Mouse (Mus musculus) spleen, postnatal 14 days (tissue): ENCODE measurements around the gene Ccdc102a.
"Not testable (repeated sequence)": the region's sequence is repeated elsewhere in the genome, so short reads cannot be mapped to it uniquely, and the experiment has no call there.

Experiments
- DNase-seq, 2 experiments: peaks; one replicate each; pipeline ENCODE4 v3.0.0; 2021 to 2022; ENCODE audit warnings: low spot score in 2 of 2

The Ccdc102a gene

GRCm38 (mm10) chr8:94874358-94874757 is 43.5 kb downstream of the Ccdc102a start:
- DNase-seq, result peak; percentile 60 to 72

- DNase-seq, result no peak
These were observed 45.3 kb downstream of the Ccdc102a start for GRCm38 (mm10) chr8:94872576-94872975.

GRCm38 (mm10) chr8:94872156-94872555 is 45.7 kb downstream of the Ccdc102a start:
- DNase-seq, result no peak

- DNase-seq, result no peak
These were observed 46.6 kb downstream of the Ccdc102a start for GRCm38 (mm10) chr8:94871108-94871894.

GRCm38 (mm10) chr8:94870474-94871107 is 47.3 kb downstream of the Ccdc102a start:
- DNase-seq, result no peak

- DNase-seq, result no peak
These were observed 47.9 kb downstream of the Ccdc102a start for GRCm38 (mm10) chr8:94870003-94870402.

- no peak for DNase-seq
These were observed 48.8 kb downstream of the Ccdc102a start for GRCm38 (mm10) chr8:94869146-94869545.

- no peak for DNase-seq
These were observed 51.0 kb downstream of the Ccdc102a start for GRCm38 (mm10) chr8:94866921-94867320.

GRCm38 (mm10) chr8:94865292-94865691 is 52.6 kb downstream of the Ccdc102a start:
- no peak for DNase-seq

GRCm38 (mm10) chr8:94863897-94864673 is 53.8 kb downstream of the Ccdc102a start:
- no peak for DNase-seq

- no peak for DNase-seq
These were observed 55.2 kb downstream of the Ccdc102a start for GRCm38 (mm10) chr8:94862487-94863220.

- DNase-seq, result peak; percentile 46 to 74
These were observed 56.5 kb downstream of the Ccdc102a start for GRCm38 (mm10) chr8:94861352-94861910.

- DNase-seq, result peak; percentile 88 to 95
These were observed 60.3 kb downstream of the Ccdc102a start, which contains the start of gene Polr2c for GRCm38 (mm10) chr8:94857346-94858173. Gene Polr2c (plus strand): TSS chr8:94857450.

GRCm38 (mm10) chr8:94857011-94857345 is 60.9 kb downstream of the Ccdc102a start:
- no peak for DNase-seq

GRCm38 (mm10) chr8:94854761-94855160 is 63.1 kb downstream of the Ccdc102a start:
- not testable (repeated sequence) for DNase-seq
